Mouse (Mus musculus) heart, adult 9 months (tissue): ENCODE measurements at regions not wholly inside any gene's neighbourhood (a gene's known extent, or its start where the extent isn't known, plus 50 kb on each side); places are given as distances from the start of the nearest gene placed in this dataset.

Experiments used
- DNase-seq, 2 experiments: peaks; one replicate each; pipeline ENCODE4 v3.0.0; 2022; ENCODE audit warnings: low spot score in 2 of 2

DNA sequence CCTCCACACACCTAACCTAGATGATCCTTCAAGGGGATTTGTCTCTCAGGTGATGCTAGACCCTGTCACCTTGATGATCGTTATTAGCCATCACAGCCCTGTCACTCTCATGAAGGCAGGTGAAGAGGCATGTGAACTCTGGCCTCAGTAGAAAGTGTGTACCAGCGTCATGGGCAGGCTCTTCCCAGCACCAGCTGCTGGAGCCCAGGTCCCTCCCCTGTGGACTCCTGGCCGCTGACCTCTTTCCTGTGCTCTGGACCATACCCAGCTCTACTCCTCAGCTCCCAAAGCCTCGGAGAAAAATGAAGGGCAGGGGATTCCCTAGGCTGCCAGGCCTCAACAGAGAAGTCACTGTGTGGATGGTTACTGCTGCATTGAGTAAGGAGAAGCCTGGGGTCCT lies 253.3 kb upstream of the Sulf2 start:
- DNase-seq, result no peak

DNA sequence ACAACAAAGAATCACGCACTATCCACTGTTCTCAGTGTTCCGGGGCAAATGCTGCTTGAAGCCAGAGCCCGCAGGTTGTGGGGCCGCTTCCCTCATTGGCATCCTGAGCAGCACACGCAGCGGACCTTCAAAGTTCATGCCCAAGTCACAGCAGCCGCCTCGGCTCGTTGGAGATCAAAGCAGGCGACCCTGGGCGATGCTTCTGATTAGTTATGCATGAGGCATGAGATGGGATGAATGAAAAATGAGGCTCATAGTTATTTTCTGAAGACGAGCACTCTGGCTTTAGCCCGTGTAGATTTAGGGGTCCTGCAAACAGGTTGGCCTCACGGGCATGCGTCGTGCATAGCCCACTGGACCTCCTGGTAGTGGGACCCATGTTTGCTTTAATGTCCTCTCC lies 252.5 kb upstream of the Sulf2 start:
- no peak for DNase-seq

DNA sequence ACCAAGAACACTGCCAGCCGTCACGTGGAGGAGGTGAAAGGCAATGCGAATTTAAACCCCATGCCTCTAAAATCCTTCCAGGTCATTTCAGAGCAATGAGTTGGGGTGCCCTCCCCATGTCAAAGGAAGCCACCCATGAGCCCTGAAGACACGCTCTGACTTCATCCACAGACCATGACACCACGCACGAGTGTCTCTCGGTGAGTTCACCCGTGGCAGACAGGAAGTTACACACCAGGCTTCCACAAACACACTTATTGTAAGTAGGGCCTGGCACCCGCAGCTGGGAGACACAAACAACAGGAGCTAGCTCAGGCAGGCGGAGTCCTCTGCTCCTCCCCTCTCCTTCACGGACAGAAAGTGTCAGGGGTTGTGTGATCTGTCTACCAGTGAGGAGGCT lies 251.4 kb upstream of the Sulf2 start:
- DNase-seq, result no peak

DNA sequence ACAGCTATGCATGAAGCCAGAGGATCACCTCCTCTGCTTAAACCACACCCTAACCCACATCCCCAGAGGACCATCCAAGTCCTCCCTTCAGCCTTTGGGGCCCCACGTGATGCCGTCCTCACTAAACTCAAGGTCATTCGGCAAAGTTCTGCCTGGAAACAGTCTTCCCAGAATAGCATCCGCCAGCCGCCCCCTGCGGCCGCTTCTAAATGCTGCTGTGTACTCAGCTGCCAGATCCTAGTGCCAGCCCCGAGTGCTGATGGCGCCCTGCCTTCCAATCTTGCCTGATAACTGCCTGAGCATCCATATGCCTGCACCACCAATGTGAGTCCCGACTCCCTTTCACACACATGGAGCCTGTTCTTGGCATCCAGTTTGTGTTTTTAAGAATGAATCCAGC lies 247.9 kb upstream of the Sulf2 start:
- peak; percentile 64 to 81 for DNase-seq

DNA sequence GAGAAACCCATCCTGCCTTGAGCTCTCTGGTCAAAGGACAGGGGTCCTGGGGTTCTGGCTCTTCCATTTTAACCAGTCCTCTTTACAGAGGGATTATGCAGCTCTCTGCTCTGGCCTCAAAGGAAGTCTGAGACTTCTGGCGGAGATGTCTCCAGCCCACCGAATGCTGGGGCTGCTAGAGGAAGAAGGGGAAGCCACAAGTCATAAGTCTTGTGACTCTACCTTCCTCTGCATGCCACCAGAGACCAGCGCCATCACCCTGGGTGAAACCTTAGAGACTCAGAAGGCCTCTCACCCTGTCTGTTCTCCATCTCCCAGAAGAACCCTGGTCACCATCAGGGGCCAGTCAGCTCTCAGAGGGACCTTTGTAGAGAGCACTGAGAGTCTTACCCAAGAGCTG lies 246.4 kb upstream of the Sulf2 start:
- DNase-seq, result no peak

DNA sequence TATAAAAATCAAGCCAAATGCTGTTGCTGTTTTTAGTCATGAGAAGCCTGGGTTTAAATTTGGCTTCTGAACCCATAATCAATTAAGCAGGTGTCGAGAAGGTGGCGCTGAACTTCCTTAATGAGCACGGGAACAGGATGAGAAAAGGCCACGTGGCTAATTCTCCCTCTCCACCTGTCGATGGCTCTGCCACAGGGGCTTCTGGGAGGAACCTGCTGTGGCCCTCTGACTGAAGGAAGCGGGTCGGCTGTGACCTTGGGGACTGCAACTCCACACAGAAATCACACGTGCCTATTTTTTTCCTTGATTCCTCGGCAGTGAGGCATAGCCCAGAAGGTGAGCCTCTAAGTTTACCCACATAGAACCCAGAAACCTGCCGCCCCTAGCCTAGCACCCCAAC lies 244.8 kb upstream of the Sulf2 start:
- DNase-seq, result no peak

DNA sequence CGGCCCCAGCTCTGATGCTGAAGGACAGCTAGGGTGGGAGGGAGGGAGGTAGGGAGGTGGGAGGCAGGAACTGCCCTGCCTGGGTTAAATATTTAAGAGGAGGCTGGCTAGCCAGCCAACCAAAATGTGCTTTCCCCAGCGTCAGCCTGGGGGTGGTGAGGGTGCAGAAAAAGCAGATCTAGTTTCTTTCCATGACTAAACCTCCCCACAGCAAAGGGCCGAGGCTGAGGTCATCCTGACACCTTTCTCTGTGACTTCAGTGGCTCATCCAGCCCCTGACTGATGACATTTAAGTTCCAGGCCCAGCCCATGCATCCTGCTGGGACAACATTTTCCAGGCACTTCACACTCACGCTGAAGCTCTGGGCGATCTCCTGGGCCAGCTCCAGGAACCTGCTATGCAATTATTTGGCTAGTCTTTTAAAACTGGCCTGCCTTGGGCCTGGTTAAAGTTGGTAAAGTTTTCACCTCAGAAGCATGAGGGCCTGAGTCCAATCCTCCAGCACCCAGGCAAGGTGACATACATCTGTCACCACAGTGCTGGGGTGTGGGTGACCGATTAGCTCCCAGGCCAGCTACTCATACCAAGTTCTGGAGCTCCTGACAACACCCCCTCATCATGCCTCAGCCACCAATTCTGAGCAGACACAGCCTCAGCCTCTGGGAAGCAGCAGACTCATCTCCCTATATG lies 243.8 kb upstream of the Sulf2 start:
- peak; percentile 70 for DNase-seq

DNA sequence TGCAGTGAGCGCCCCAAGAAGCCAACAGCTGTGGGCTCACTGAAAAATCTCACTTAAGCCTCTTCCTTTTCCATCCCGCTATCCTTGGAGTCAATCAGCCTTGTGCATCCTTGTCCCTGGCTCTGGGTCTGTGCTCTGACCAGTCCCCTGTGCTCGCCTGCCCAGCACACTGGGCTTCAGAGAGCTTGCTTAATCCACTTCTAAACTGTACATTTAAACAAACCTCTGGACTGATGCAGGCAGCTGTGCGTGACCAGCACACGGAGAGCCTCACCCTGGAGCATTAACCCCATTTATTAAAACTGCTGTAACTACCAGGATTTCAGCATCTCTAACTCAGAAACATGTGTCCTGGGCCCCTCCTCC lies 243.3 kb upstream of the Sulf2 start:
- no peak for DNase-seq

DNA sequence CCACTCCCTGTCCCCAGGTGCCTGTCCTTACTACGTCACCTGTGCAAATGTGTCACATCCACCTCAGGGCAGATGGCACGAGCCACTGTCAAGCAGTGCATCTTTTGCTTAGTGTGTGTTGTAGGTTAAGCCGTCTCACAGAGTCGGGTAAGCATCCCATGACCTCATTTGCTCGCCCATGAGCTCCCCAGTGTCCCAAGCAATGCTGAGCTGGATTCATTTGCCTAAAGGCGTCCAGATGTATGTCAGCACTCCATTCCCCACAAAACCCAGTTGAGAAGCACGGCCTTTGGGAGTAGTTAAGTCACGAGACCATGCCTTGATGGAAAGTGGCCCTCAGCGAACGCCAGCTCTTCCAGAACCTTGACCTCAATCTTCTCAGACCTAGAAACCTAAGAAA lies 242.7 kb upstream of the Sulf2 start:
- DNase-seq, result no peak

DNA sequence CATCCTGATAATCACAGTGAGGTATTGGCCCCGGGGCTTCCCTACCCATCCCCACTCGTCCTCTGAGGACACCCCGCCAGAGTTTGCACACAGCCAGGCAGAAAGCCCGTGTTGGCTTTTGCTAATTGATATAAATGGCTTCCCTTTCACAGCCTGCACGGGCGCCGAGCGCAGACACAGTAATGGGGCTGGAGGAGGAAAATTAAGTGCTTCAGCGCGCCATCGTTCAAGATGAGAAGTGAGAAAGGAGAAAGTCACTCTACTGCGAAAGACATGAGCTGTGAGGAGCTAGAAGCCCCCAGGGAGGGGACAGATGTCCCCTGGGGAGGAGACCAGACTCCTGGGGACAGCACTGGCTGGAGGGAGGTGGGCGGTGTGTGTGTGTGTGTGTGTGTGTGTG lies 239.2 kb upstream of the Sulf2 start:
- no peak for DNase-seq

DNA sequence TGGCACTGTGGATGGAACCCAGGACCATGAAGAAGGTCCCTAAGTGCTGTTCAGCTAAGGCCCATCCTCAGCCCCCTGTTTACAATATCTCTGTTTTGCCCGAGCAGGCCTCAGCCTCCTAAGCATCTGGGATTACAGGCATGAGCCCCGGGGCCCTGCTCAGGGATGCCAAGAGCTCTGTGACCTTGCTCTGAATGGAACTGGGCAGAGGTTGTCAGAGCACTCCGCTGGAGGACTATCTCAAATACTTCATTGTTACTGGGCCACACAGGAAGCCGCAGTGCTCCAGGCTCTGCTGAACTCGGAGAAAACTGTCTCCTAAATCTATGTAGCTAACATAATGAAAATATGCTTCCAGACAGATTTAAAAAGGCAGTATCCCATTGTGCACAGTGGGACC lies 235.7 kb upstream of the Sulf2 start:
- DNase-seq, result no peak

DNA sequence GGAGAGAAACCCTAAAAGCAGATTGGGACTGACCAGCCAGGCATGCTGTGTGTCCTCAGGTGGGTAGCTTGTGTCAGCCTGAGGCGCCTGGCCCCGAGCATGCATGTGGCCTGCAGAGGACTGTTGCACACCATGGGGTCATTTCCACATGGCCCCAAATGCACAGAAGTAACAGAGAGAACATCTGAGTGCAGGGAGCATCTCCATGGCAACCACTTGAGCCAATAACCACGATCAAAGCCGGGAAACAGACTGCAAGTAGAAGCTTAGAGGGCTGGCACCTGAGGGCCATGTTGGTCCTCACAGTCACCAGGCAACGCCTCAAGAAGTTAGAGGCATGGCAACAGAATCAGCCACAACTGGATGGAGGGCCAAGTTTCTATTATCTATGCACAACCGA lies 232.6 kb upstream of the Sulf2 start:
- no peak for DNase-seq

DNA sequence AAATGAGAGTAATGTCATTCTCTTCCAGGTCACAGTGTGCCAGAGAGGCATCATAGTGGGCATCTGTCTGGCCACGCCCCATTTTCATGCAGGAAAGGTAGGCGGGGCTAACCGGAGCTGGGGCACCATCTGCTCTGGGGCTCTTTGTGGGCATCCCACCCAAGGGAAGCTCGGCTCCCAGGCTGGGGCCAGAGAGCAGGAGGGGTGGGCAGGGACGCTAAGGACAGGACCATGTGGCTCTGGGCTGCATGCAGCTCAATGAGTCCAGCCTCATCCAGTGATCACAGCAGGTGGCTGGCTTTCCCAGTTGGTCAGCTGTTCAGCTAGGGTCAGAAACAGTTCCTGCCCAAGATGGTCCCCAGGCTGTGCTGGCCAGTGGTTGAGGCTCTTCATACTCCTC lies 231.4 kb upstream of the Sulf2 start:
- DNase-seq, result no peak

DNA sequence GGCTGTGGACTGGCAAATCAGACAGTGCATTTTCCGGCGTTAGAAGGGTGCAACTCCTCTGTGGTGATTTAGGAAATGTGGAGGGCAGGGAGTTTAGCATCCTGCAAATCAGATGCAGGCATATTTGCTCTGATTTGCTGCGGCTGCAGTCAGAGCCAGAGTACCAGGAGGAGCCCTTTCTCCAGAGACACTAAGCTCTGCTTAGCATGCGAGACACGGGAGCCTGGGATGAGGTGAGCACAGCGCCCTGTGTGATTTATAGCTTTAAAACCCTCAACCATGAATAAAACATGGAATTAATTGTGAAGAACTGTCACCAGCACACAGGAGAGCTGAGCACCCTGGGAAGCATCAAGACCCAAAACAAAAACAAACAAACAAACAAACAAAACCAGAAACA lies 229.1 kb upstream of the Sulf2 start:
- DNase-seq, result no peak

DNA sequence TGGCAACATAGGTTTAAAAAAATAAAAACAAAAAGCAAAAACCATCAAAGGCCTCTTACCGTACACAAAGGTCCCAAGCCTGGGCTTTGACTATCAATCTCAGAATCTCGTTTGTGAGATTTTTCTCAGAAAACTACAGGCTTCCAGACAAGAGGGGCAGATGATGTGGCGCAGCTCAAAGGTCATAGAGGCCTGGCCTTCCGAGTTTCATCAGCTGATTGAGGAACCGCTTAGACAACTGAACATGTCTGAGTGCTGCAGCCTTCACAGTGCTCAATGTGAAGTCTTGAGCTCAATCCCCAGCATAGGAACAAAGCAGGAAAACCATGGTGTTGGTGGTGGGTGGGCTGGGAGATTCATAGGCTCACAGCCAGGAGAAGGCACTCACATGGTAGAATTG lies 227.9 kb upstream of the Sulf2 start:
- no peak for DNase-seq

DNA sequence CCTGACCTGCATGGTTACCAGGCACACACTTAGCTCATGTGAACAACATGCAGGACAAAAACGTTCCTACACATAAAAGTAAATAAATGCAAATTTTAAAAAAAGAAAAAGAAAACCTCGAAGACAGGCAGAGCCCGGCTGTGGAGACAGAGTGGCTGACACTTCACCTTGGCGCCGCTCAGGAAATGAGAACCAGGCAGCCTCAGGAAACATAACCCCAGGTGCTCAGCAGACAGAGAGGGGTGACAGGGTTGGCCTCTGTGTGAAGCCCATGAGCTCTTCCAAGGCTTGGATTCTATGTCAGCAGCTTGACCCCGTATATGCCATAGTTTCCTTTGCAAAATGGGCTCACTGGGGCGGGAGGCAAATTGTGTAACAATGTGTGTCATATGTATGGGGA lies 226.7 kb upstream of the Sulf2 start:
- no peak for DNase-seq

DNA sequence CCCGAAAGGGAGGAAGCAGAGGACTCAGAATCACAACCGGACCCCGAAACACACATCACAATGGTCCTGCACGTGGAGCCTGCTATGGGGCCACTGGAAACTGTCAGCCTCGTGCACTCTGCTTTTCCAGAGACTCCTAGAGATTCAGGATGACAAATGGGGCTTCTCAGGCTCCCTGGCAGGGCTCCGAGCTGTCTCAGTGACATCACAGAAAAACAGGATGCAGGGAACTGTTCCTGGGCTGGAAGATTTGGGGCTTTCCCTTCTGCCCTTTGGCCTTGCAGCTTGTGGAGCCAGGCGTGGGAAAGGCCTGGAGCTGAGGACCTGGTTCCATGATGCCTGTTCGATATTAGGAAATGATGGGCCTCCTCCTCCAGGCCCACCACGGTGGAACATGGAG lies 225.4 kb upstream of the Sulf2 start:
- peak; percentile 52 to 67 for DNase-seq

DNA sequence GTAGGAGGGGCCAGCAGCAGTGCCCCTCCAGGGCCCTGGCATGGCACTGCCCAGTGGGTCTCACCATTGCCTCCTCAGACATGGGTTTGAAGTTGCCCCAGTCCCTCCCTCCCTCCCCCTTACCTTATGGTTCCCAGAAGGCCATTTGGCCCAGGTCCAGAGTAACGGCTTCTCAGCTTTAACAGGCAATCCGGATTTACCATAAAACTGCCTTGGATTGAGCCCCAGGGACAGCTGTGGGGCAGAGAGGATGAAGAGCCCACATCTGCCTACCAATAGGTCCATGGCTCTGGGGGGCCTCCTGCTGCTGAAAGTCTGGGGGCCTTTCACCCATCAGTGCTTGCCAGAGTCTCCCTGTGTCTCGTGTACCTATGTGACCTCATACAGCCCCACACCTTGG lies 222.9 kb upstream of the Sulf2 start:
- no peak for DNase-seq

DNA sequence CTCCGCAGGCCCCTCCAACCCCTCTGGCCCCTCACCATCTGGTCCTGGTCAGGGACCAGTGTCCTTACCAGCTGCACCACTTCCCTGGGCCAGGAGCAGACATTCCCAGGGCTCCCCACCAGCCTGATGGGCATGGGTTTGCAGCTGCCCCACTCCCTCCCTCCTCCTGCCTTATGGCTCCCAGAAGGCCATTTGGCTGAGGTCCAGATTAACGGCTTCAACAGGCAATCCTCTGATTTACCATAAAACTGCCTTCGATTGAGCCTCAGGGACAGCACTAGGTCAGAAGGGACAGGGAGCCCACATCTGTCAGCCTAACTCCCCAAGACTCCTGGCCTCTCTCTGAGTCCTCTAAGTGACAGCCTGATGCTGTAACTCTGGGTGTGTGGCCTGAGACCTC lies 221.9 kb upstream of the Sulf2 start:
- DNase-seq, result no peak

DNA sequence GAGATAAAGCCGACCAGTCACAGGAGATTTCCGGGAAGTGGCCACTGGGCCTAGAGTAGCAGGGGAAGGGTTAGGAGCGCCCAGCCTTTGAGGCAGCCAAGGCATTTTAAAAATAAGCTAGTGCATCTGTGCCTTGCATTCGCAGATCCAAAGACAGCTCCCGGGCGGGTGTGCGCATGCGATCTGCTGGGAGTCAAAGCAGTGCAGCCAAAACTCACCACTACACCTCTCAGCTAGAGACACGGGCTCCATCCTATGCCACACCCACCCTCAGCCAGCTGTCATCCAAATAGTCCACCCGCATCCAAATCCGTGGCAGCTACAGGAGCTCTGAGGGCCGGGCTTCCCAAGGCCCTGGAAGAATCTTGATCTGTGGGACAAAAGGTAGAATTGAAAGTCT lies 220.2 kb upstream of the Sulf2 start:
- DNase-seq, result peak; percentile 35 to 39

DNA sequence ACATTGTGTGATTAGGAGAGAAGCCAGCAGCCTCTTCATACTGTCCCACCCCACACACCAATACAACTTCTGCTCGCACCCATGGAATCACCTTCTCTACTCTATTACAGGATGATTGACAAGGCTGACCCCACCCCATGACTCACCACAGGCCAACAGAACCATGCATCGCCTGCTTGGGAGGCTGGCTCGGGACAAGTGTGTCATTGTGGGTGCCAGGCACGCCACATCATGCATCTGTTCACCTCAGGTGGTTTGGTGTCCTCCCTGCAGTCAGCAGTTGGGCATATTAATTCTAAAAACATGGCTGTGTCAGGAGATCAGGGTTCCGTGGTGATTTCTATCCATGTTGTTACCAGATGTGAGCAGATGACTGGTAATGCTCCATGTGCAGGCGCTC lies 215.3 kb upstream of the Sulf2 start:
- DNase-seq, result no peak

DNA sequence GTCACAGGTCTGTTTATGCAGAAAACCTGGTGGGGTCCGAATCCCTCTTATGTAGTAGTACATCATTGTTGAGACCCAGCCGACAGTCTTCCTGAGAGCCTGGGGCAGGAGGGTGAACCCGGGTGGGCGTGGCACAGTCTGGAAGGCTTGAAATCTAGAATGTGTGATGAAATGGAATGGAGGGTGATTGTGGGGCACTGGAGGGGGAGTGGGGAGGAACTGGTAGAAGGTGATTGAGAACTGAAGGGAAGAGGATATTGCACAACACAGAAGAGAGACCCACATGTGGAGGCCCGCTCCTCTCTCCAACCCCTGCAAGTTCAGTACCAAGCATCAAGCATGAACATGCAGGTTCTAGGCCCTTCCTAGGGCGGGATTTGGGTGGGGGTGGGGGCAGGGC lies 206.2 kb upstream of the Sulf2 start:
- DNase-seq, result no peak

DNA sequence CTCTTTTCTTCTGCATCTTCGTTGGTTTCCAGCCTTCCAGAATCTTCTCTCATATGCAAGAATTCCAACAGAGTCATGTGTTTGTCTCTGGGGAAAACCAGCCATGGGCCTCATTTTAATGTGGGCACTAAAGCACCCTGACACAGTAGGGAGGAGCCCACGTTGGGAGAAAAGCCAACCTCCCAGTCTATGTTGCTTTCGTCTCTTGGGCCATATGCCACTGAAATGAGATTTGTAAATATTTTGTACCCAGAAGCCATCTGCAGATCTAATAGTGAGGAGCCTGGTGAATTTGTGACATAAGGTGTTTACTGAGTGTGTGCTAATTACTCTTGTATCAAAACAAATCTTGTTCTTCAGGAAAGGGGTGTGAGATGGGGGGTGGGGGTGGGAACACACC lies 205.3 kb upstream of the Sulf2 start:
- DNase-seq, result no peak

DNA sequence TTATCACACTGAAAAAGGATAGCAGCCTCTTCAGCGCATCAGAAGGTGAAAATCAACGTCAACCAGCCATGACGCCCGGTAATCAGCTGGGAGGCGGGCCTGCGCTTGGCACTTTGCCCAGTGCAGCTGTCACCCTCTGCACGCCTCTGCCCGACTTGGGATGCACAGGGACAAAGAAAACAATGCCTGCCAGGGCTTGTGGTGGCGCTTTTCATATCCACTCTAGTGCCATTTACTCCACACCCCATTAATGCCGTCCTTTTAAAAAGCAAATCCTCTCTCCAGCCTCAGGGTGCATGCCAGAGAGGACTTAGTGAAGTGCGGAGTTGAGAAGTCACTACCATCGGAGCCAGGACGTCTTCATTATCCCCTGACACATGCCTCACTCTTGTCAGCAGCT lies 204.5 kb upstream of the Sulf2 start:
- DNase-seq, result peak in 1 of 2 experiments; percentile 33

DNA sequence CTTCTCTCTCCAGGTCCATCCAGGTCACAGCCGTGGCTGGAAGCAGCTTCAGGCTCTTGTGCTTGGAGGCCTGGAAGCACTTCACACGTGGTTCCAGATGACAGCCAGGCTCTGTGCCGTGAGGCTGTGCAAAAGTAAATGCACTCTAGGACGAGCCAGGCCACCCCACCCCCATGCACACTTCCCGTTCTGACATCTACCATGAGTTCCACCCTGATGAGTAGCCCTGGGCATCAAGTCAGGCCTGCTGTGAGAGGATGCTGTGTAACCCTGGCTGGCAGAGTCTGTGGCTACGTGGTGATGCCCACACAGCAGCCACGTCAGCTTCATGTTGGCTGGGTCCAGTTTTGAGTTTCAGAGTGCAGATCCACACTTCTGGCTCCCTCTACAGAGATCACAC lies 202.4 kb upstream of the Sulf2 start:
- peak; percentile 70 to 80 for DNase-seq
